Mouse (Mus musculus) intestine, embryonic 14.5 days (tissue): Measurements from ENCODE around the gene Serp2. TPM values are rescaled to one million over a fixed set of nuclear protein-coding genes. Genes with fewer than 3 reads are reported as not detected.

Source experiments
- ATAC-seq: fragments of 200-750 bp; cut with Nextera tagmentation; replicated peaks from 2 replicates; pipeline ENCODE4 v1.8.0; 2017; ENCODE audit warnings: low read depth, moderate number of reproducible peaks, moderate TSS enrichment, moderate library complexity; ENCODE audit not compliant: low FRiP score, low TSS enrichment
- DNase-seq: peaks from one replicate; pipeline ENCODE4 v3.0.0-alpha.2; 2018; ENCODE audit warnings: low spot score
- H3K27ac ChIP-seq: fragments of 300-500 bp; sonication (generic); 2 replicates; pipeline ENCODE4 v1.5.1; 2014; ENCODE audit warnings: low read depth, mild to moderate bottlenecking, control low read depth
- H3K27me3 ChIP-seq: fragments of 300-500 bp; sonication (generic); replicated peaks from 2 replicates; pipeline ENCODE4 v1.6.1; 2014; ENCODE audit warnings: low read length, control low read depth; ENCODE audit not compliant: control insufficient read depth, insufficient read depth
- H3K36me3 ChIP-seq: fragments of 300-500 bp; sonication (generic); 2 replicates; pipeline ENCODE4 v1.6.1; 2014; ENCODE audit warnings: low read length, control low read depth; ENCODE audit not compliant: control insufficient read depth, insufficient read depth
- H3K4me1 ChIP-seq: fragments of 300-500 bp; sonication (generic); replicated peaks from 2 replicates; pipeline ENCODE4 v1.6.1; 2014; ENCODE audit warnings: low read length, control low read depth, mixed read lengths; ENCODE audit not compliant: control insufficient read depth, insufficient read depth
- H3K4me2 ChIP-seq: fragments of 300-500 bp; sonication (generic); 2 replicates; pipeline ENCODE4 v1.6.1; 2014; ENCODE audit warnings: low read length
- H3K4me3 ChIP-seq: fragments of 300-500 bp; sonication (generic); 2 replicates; pipeline ENCODE4 v1.5.1; 2014; ENCODE audit warnings: low read depth, low read length, control low read depth, mixed read lengths
- H3K9ac ChIP-seq: fragments of 300-500 bp; sonication (generic); 2 replicates; pipeline ENCODE4 v1.6.1; 2014; ENCODE audit warnings: mild to moderate bottlenecking, low read length
- H3K9me3 ChIP-seq: fragments of 300-500 bp; sonication (generic); 2 replicates; pipeline ENCODE4 v1.6.1; 2016; ENCODE audit warnings: low read length, control low read depth; ENCODE audit not compliant: control insufficient read depth
- WGBS: fragments of 180-500 bp; shearing (Covaris S2); extraction: QIAGEN DNeasy Blood & Tissue Kit; methylation state at CpG from one replicate; pipeline ENCODE4 v1.1.7; 2014; 5-methylcytosine and 5-hydroxymethylcytosine counted together
- polyA plus RNA-seq: library from polyadenylated mRNA; unstranded; fragments of >200 nt; fragmentation: Nextera tagmentation; extraction: Ambion mirVana; gene quantifications from 2 replicates; pipeline ENCODE4 v1.2.1, GENCODE M21; 2014

Serp2 gene
- polyA plus RNA-seq: 13.0 and 13.6 TPM in 2 replicates

- DNase-seq: no peak
- Histone ChIP-seq H3K9me3 (no peaks in the 10 kb centered on the region), H3K4me3 (peak within 1 kb of the TSS; percentile 64), H3K4me1 (peaks cover 12% of the 10 kb centered on the region; the same call in 1 of the 2 replicates), H3K27me3 (no peaks in the 10 kb centered on the region), H3K27ac (peak within 1 kb of the TSS; percentile 72), H3K36me3 (no peaks in the 10 kb centered on the region), H3K4me2 (peak within 1 kb of the TSS; percentile 93), H3K9ac (peak within 1 kb of the TSS; percentile 65)
- ATAC-seq: no peak
- WGBS: 8% methylated on average over 17 of the region's 17 CpGs
These were observed at the start of gene Serp2 for GRCm38 (mm10) chr14:76556852-76557208. Gene Serp2 (minus strand): TSS chr14:76556889.

GRCm38 (mm10) chr14:76605931-76606534 is 49.3 kb upstream of the Serp2 start:
- Histone ChIP-seq H3K27ac (peak overlapping the region; percentile 3; the same call in 1 of the 2 replicates), H3K27me3 (no peaks in the 10 kb centered on the region), H3K4me3 (no peak overlapping the region), H3K4me1 (peaks cover 9% of the 10 kb centered on the region), H3K4me2 (0 out of 2 replicates have a peak overlapping the region, but pooled peaks have one; percentile 1), H3K9me3 (no peaks in the 10 kb centered on the region), H3K36me3 (no peaks in the 10 kb centered on the region), H3K9ac (no peak overlapping the region)
- no peak for DNase-seq
- WGBS: 39% methylated on average over 13 of the region's 13 CpGs
- ATAC-seq: no peak

GRCm38 (mm10) chr14:76604012-76604411 is 47.3 kb upstream of the Serp2 start:
- WGBS: 76% methylated on average over 6 of the region's 6 CpGs
- no peak overlapping the region for H3K4me2 ChIP-seq
- H3K27me3 ChIP-seq: no peaks in the 10 kb centered on the region
- no peak for DNase-seq
- no peak overlapping the region for H3K27ac ChIP-seq
- no peaks in the 10 kb centered on the region for H3K36me3 ChIP-seq
- no peak overlapping the region for H3K9ac ChIP-seq
- H3K4me3 ChIP-seq: no peak overlapping the region
- ATAC-seq: no peak
- peaks cover 24% of the 10 kb centered on the region for H3K4me1 ChIP-seq
- H3K9me3 ChIP-seq: peaks cover 3% of the 10 kb centered on the region; the same call in 1 of the 2 replicates

GRCm38 (mm10) chr14:76601654-76602053 is 45.0 kb upstream of the Serp2 start:
- H3K36me3 ChIP-seq: no peaks in the 10 kb centered on the region
- WGBS: 85% methylated on average over 4 of the region's 4 CpGs
- H3K4me2 ChIP-seq: no peak overlapping the region
- ATAC-seq (no peak), DNase-seq (no peak)
- no peak overlapping the region for H3K4me3 ChIP-seq
- H3K4me1 ChIP-seq: peaks cover 42% of the 10 kb centered on the region
- no peaks in the 10 kb centered on the region for H3K27me3 ChIP-seq
- H3K9me3 ChIP-seq: peaks cover 3% of the 10 kb centered on the region; the same call in 1 of the 2 replicates
- H3K27ac ChIP-seq: no peak overlapping the region
- H3K9ac ChIP-seq: no peak overlapping the region

GRCm38 (mm10) chr14:76600391-76600790 is 43.7 kb upstream of the Serp2 start:
- Histone ChIP-seq H3K4me2 (no peak overlapping the region), H3K9ac (no peak overlapping the region), H3K4me1 (peaks cover 44% of the 10 kb centered on the region), H3K4me3 (no peak overlapping the region), H3K36me3 (no peaks in the 10 kb centered on the region), H3K9me3 (peaks cover 3% of the 10 kb centered on the region; the same call in 1 of the 2 replicates), H3K27me3 (no peaks in the 10 kb centered on the region), H3K27ac (no peak overlapping the region)
- WGBS: 50% methylated on average over 3 of the region's 3 CpGs
- ATAC-seq: no peak
- DNase-seq: no peak

GRCm38 (mm10) chr14:76599706-76600105 is 43.0 kb upstream of the Serp2 start:
- Histone ChIP-seq H3K4me2 (no peak overlapping the region), H3K4me3 (no peak overlapping the region), H3K27ac (no peak overlapping the region), H3K4me1 (peaks cover 42% of the 10 kb centered on the region), H3K9ac (no peak overlapping the region), H3K27me3 (no peaks in the 10 kb centered on the region), H3K9me3 (peaks cover 3% of the 10 kb centered on the region; the same call in 1 of the 2 replicates), H3K36me3 (no peaks in the 10 kb centered on the region)
- ATAC-seq: no peak
- no peak for DNase-seq
- 44% methylated on average over 4 of the region's 4 CpGs for WGBS

GRCm38 (mm10) chr14:76598518-76599216 is 42.0 kb upstream of the Serp2 start:
- H3K4me1 ChIP-seq: peaks cover 44% of the 10 kb centered on the region
- H3K9me3 ChIP-seq: peaks cover 3% of the 10 kb centered on the region; the same call in 1 of the 2 replicates
- peak overlapping the region; percentile 56 for H3K4me2 ChIP-seq
- WGBS: 3% methylated on average over 12 of the region's 12 CpGs
- H3K4me3 ChIP-seq: peak overlapping the region; percentile 24
- H3K36me3 ChIP-seq: no peaks in the 10 kb centered on the region
- H3K27ac ChIP-seq: peak overlapping the region; percentile 94
- ATAC-seq (peak; percentile 72), DNase-seq (peak; percentile 73)
- no peaks in the 10 kb centered on the region for H3K27me3 ChIP-seq
- peak overlapping the region; percentile 40 for H3K9ac ChIP-seq

GRCm38 (mm10) chr14:76597751-76598150 is 41.1 kb upstream of the Serp2 start:
- H3K27me3 ChIP-seq: no peaks in the 10 kb centered on the region
- peak overlapping the region; percentile 94; the same call in 1 of the 2 replicates for H3K27ac ChIP-seq
- 0 out of 2 replicates have a peak, but pooled peaks have one; percentile 28 for ATAC-seq
- no peak for DNase-seq
- peaks cover 3% of the 10 kb centered on the region; the same call in 1 of the 2 replicates for H3K9me3 ChIP-seq
- H3K4me3 ChIP-seq: no peak overlapping the region
- 0 out of 2 replicates have a peak overlapping the region, but pooled peaks have one; percentile 56 for H3K4me2 ChIP-seq
- H3K4me1 ChIP-seq: peaks cover 44% of the 10 kb centered on the region
- H3K36me3 ChIP-seq: no peaks in the 10 kb centered on the region
- no peak overlapping the region for H3K9ac ChIP-seq
